Mouse (Mus musculus) layer of hippocampus, postnatal 10 days (tissue): Measurements from ENCODE around the gene Asic3. TPM values are rescaled to one million over a fixed set of nuclear protein-coding genes. Genes with fewer than 3 reads are reported as not detected.

Experiments used
- DNase-seq, 2 experiments: peaks; one replicate each; pipeline ENCODE4 v3.0.0; 2021; ENCODE audit warnings: low spot score in 2 of 2
- long read RNA-seq: library from polyadenylated mRNA; stranded (forward); transcript quantifications from one replicate; pipeline ENCODE4 v2.0.0, GENCODE M21; 2023
- total RNA-seq, 2 experiments: library from RNA; stranded (reverse); gene quantifications; 2 replicates each; pipeline ENCODE4 v1.2.3; 2021

The Asic3 gene
- total RNA-seq: not detected
- long read RNA-seq: 0 reads

DNA sequence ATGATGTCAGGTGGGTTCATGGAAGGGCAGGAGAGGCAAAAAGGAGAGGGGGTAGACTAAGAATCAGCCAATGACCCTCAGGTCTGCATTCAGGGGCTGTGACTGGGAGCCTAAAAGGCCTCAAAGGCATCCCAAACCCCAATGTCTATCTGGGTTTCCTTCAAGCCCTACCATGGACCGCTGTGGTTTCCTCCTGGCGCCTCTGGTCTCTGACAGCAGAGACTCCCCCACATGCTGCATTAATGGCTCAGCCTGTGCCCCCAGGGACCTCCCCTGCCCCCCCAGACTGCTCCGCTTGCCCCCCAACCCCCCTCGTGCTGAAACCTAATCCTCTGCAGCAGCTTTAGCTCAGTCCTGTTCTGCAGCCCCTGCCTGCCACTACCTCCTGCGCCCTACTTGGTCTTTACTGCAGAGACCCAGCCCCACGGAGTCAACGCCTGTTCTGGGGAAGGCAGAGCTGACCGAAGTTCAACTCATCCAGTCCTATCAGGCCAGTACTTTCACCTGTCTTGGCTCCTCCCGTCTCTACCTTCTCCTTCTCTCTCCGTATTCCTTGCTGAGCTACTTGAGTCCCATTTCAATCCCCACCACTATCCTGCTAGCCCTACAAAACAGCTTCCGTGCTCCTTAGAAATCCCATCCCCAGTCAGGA is at the start of gene Asic3:
Gene Asic3 (plus strand): TSS at position 351 of the 652 bp plus-strand sequence.
- DNase-seq: no peak

DNA sequence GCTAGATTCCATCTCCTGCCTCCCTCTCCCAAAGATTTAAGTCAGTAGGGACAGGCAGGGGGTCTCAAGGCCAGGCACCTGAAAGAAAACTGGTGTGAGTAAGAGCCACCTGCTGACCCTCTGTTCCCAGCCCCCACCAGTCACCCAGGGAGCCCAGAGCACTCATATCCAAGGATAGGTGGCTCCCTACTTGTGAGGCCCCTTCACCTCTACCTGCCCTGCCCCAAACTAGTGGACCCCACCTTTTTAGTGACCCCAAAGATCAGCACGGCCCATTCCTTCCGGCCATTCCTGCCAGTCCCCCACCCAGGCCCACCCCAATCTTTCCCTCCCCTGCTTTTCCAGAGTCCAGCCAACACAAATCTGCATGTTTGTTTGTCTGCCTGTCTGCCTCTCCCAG is 49.7 kb upstream of the Asic3 start:
- no peak for DNase-seq

DNA sequence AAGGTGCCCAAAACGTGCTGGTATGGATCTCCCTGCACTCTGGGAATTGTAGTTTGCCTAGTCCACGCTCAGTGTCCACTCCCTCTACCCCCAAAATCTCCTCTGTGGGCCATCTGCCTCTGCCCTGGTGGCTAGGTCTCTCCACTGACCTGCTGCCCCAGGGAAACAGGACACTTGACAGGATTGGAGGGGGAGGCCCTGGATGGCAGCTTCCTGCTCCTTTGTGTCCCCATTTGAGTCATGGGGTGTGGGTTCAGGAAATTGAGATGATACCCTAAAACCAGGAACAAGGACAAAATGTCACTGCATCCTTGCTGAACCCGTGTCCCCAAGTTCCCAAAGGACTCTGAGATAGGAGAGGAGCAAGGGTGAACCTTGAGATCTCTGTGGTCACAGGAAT is 49.1 kb upstream of the Asic3 start:
- no peak for DNase-seq

DNA sequence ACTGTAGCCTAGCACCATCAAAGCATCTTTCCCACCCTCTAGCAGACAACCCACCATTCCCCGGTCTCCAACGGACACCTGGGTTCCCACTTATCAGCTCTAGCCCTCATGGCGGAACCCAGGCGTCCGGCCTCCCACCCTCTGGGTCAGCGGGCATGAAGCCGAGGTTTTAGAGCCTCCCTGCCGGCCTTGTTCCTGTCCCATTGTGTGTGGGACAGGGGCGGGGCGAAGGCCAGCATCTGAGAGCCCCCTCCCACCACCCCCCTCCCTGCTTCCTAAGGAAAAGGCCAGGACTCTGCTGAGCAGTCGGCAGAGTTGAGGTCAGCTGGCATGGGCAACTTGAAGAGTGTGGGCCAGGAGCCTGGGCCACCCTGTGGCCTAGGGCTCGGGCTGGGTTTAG is 48.7 kb upstream of the Asic3 start, which contains the start of gene Nos3:
Gene Nos3 (plus strand): TSS at position 303 of the 400 bp plus-strand sequence.
- no peak for DNase-seq

DNA sequence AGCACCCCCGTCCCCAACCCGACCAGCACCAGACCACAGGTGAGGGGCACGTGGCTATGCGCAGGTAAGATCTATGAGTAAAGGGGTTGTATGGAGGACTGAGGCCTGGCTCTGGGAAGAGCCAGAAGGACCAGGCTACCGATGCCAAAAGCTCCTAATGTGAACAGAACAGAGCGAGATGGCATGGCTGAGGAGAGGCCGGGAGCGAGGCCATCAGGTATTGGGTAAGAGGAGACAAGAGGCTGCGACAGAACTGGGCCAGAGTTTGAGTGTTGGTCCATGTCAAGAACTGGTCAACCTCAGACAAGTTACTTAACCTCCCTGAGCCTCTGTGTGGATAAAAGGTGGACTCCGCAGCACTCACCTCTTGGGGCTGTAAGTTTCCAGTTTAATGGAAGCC is 48.2 kb upstream of the Asic3 start:
- no peak for DNase-seq

DNA sequence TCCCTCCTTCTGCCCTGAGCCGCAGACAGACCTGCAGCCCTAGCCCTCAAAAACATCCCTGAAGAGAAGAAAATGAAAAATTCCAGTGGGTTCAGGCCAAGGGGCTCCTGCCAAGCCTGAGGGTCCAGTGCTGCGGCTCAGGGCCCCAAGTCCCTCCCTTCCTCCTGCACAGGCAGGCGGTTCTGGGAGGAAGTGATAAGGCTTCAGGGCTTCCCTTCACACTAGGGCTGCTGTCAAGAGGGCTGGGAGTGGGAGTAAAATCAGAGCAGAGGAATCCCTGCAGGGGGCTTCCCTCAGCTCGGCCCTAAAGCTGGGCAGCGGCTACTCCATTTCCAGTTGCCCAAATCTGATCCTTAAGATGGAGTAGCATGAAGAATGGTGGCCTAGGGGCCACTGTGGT is 47.7 kb upstream of the Asic3 start:
- no peak for DNase-seq

DNA sequence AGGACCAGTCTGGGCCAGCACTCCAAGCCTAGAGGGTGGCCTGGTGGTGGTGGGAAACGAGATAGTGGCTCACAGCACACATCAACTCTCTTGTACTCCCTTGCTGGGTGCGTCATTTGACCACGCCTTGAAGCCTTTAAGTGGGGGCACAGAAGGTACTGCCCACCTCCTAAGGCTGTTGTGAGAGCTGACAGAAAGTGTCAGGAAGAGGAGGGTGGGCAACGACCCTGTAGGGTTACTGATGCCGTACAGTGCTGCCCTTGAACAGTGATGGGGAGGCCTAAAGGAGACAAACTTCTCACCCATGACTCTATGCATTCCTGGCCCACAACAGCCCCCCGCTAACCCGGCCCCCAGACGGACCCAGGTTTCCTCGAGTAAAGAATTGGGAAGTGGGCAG is 46.8 kb upstream of the Asic3 start:
- no peak for DNase-seq

DNA sequence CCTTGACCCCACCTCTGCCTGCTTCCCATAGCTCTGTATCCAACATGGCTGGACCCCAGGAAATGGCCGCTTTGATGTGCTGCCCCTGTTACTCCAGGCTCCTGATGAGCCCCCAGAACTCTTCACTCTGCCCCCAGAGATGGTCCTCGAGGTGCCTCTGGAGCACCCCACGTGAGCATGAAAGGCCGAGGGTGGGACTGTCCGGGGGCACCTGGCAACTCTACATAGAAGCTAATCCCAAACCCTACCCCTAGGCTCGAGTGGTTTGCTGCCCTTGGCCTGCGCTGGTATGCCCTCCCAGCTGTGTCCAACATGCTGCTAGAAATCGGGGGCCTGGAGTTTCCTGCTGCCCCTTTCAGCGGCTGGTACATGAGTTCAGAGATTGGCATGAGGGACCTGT is 43.4 kb upstream of the Asic3 start:
- DNase-seq: no peak

DNA sequence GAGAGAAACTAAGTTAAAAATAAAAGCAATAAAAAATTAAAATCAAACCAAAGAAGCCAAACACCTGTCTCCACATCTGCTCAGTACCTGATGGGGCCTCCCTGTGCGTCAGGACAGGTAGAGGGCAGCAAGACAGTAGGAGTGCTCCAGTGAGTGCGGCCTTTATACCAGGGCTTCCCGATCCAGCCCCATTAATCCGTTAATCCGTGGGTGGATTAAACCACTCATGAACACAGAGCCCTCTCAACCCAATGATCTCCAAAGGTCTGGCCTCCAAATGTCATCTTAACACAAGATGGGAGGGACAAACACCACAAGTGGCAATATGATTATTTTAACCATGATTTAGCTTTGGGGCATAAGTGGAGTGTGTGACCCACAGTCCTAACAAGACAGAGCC is 39.4 kb upstream of the Asic3 start:
- no peak for DNase-seq

DNA sequence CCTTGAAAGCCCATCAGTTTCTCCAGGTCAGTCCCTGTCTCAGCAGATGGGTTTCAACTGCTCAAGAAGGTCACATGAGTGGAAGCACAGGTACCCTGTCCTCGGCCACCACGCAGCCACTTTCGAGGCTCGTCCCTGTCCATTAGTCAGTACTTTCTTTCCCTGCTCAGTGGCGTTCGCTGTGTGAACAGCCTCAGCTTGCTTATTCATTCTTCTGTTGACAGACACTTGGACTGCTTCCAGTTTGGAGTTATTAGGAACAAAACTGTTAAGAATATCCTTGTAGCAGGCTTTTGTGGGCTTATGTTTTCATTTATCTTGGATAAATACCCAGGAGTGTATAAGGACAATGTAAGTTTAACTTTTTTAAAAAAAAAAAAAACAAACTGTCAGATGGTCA is 39.0 kb upstream of the Asic3 start:
- no peak for DNase-seq

DNA sequence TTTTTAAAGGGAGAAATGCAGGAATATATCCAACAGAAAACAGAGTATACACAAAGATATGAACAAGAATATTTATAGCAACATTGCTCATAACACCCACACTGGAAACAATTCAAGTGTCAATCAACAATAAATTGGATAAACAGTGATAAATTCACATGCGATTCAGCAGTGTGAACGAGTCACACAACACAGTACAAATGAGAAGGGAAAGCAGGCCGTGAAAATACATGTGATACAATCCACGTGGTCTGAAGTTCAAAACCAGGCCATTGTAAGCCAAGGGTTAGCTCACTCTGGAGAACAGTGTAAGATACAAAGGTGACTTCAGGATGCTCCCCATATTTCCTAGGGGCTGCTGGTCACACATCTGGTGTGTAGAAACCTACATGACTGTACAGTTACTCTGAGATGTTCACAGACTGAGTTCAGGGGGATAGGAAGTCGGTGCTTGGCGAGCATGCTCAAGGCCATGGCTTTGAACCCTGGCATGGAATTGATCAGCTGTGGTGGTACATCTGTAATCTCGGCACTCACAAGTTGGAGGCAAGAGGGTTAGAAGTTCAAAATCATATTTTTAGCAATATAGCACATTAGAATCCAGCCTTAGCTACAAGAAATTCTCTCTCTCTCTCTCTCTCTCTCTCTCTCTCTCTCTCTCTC is 38.4 kb upstream of the Asic3 start:
- DNase-seq: no peak

DNA sequence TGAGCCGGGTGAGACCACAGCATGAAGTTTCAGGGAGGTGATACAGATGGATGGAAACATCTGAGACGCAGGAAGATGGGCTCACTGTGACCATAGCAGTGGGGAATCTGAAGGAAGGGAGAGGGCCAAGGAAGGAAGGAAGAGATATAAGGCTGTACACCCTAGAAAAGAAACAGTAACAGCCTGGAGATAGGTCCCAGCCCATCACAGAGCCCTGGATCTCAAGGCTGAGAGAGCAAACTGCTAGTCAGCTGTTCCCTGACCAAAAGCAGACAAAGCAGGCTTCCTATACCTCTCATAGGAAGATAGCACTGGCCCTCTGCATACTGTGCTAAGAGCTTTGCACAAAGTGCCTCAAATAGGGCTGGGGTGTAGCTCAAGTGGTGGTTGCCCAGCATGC is 34.5 kb upstream of the Asic3 start:
- no peak for DNase-seq

DNA sequence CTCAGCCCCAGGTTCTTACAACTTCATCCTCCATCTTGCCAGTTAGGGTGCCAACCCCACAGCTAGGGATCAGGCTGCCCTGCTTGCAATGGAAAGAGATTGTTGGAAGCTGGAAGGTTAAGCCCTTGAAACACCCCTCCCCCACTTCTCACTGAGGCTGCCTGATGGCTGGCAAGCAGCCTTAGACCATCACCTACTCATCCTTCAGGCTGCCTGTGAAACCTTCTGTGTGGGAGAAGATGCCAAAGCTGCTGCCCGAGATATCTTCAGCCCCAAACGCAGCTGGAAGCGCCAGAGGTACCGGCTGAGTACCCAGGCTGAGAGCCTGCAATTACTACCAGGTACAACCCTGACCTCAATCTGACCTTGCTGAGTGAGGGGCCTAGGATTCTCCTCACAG is 33.7 kb upstream of the Asic3 start:
- no peak for DNase-seq

DNA sequence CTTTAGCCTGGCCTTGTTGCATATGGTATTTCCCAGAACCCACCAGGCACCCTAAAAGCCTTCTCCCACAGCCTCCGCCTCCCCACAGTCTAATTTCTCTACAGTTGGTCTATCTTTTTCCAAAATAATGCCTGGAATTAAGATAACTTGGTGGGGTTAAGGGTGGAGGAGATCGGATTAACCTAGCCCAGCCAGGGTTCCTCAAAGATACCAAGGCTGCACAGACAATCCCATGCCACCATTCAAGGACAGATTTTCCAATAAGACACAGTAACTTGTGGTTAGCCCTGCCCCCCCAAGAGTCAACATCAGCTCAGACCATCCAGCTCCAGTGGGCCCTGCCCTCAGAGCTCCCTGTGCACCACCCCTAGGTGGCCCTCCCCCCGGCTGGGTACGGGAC is 32.7 kb upstream of the Asic3 start:
- DNase-seq: no peak

DNA sequence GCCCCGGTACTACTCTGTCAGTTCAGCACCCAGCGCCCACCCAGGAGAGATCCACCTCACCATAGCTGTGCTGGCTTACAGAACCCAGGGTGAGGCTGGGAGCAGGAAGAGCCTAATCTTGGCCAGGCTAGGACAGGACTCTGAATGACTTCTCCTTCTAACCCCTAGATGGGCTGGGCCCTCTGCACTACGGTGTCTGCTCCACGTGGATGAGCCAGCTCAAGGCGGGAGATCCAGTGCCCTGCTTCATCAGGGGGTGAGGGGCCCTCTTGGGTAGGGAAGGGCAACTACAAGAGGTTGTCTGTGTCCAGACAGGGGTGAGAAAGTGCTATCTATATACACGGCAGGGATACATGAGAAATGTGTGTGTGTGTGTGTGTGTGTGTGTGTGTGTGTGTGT is 31.7 kb upstream of the Asic3 start:
- no peak for DNase-seq

DNA sequence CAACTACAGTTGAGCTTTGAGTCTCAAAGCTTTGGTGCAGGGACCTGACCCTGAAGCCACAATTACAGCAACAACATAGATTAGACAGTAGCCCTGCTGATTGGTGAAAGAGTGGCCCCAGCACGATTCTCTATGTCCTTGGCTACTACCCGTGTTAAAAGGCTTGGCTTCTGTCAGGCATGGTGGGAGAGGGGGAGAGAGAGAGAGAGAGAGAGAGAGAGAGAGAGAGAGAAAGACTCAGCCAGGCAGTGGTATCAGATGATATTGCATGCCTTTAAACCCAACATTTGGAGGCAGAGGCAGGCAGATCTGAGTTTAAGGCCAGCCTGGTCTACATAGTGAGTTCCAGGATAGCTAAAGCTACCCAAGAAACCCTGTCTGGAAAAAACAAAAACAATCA is 31.2 kb upstream of the Asic3 start:
- DNase-seq: no peak

DNA sequence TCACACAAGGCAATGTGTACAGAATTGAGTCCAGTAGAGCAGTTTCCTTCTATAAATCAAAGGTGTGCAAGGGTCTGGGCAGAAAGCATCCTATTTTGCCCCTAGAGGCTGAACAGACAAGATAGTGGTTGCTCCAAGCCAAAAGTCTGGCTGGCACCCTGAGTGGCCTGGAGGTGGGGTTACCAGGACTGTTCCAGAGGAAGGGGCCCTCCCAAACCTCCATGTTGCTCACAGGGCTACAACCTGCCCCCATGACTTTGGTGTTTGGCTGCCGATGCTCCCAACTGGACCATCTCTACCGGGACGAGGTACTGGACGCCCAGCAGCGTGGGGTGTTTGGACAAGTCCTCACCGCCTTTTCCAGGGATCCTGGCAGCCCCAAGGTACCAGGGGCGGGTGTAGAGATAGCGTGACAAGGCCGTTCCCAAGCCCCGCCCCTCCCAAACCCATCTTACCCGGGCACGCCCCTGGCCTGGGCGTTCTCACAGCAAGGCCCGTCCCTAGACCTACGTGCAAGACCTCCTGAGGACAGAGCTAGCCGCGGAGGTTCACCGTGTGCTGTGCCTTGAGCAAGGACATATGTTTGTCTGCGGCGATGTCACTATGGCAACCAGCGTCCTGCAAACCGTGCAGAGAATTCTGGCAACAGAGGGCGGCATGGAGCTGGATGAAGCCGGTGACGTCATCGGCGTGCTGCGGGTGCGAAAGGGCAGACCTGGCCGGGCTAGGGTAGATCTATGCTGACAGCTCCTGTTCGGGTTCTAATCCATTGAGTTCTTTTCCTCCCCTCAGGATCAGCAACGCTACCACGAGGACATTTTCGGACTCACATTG is 29.9 kb upstream of the Asic3 start:
- peak; percentile 89 to 90 for DNase-seq

DNA sequence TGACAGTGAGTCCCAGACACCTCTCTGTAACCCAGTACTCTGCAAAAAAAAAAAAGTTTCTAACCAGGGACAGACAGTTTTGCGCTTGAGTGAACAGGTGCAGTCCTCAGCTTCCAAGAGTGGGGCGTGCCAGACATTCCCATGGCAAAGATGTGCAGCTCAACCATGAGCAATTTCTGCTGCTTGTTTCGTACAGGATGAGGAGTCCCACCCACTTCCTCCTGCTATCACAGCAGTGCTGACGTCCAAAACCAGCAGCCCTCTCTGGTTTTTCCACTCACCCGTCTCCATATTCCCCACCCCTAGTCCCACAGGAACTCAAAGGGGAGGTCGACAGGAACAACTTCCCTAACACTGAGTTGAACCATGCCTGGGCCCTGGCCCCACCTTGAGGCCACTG is 28.8 kb upstream of the Asic3 start:
- DNase-seq: peak in 1 of 2 experiments; percentile 33

DNA sequence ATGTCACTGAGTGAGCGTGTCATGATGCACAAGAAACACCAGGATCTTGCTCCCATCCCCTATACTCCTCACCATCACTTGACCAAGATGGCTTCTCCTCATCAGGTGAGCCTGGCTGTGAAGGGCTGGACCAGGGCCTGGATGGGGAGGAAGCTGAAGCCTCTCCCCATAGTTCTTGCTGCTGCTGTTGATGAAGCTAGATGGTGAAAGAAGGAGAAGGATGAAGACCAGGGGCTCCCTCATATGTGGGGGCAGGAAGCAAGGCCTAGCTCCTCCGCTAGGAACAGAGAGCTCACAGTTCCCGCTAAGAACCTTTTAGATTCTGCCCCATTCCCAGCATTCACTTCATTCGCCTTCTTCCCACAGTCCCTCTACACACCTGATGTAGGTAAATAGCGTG is 27.8 kb upstream of the Asic3 start:
- no peak for DNase-seq

DNA sequence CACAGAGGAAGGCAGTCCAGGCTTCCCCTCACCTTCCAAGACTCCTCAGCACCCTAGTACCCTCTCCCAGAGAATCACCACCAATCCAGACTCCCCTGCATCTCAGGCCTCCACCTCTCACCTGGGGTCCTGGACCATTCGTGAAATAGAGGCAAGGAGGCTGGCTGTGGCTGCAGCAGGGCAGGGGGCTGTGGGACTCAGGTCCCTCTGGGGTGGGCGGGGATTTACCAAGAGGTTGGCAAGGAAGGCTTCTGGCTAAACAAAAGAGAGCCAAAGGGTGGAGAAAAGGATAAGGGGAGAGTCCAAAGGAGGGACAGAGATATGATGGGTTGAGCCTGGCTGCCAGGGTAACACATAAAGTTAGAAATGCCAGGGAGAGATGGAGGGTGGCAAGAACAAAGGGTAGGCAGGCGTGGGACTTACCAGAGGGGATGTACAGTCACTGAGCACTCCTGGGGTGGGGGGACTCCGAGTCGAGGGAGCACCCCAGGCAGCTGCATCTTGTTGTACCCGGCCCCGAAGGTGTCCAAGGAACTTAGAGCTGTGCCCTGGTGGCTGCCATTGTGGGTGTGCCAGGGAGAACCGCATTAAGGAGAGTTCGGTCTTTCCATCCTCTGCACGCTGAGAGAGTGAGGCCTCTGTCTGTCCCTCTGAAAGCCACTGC is 27.2 kb upstream of the Asic3 start:
- DNase-seq: no peak
